Mouse (Mus musculus) embryo, embryonic 10.5 days (tissue): ENCODE data around the gene Zmiz2.
A peak's percentile ranks its signal among the peaks of the same experiment; 100 is the strongest.
"Not testable (repeated sequence)": the region's sequence is repeated elsewhere in the genome, so short reads cannot be mapped to it uniquely, and the experiment has no call there.

Experiments used
- DNase-seq: peaks from one replicate; pipeline ENCODE4 v3.0.0-alpha.2; 2015; ENCODE audit warnings: low spot score

Gene Zmiz2

GRCm38 (mm10) chr11:6398141-6398540, 9.3 kb downstream of the Zmiz2 start:
- DNase-seq = no peak

- DNase-seq = peak; percentile 63
Measured at GRCm38 (mm10) chr11:6402515-6403510, 13.9 kb downstream of the Zmiz2 start.

GRCm38 (mm10) chr11:6403830-6404405, 15.0 kb downstream of the Zmiz2 start:
- DNase-seq = no peak

GRCm38 (mm10) chr11:6404699-6405566, 16.1 kb downstream of the Zmiz2 start:
- no peak for DNase-seq

- no peak for DNase-seq
Measured at GRCm38 (mm10) chr11:6405591-6406081, 16.8 kb downstream of the Zmiz2 start.

- peak; percentile 70 for DNase-seq
Measured at GRCm38 (mm10) chr11:6406251-6407161, 17.6 kb downstream of the Zmiz2 start.

GRCm38 (mm10) chr11:6407162-6407621, 18.3 kb downstream of the Zmiz2 start:
- no peak for DNase-seq

- no peak for DNase-seq
Measured at GRCm38 (mm10) chr11:6410050-6410602, 21.3 kb downstream of the Zmiz2 start.

GRCm38 (mm10) chr11:6410755-6411154, 21.9 kb downstream of the Zmiz2 start:
- not testable (repeated sequence) for DNase-seq

GRCm38 (mm10) chr11:6411684-6412083, 22.8 kb downstream of the Zmiz2 start:
- DNase-seq = peak; percentile 88

- DNase-seq = no peak
Measured at GRCm38 (mm10) chr11:6413264-6413663, 24.4 kb downstream of the Zmiz2 start.

- DNase-seq = peak; percentile 64
Measured at GRCm38 (mm10) chr11:6414751-6415550, 26.1 kb downstream of the Zmiz2 start, which contains the start of gene Ppia. TSS of gene Ppia (plus strand) at chr11:6415443.

GRCm38 (mm10) chr11:6415551-6416404, 26.9 kb downstream of the Zmiz2 start:
- DNase-seq = peak; percentile 97

- peak; percentile 82 for DNase-seq
Measured at GRCm38 (mm10) chr11:6416405-6417034, 27.6 kb downstream of the Zmiz2 start.

- DNase-seq = no peak
Measured at GRCm38 (mm10) chr11:6417069-6417468, 28.2 kb downstream of the Zmiz2 start.

- DNase-seq = no peak
Measured at GRCm38 (mm10) chr11:6417490-6417889, 28.6 kb downstream of the Zmiz2 start.

- DNase-seq = no peak
Measured at GRCm38 (mm10) chr11:6418751-6419150, 29.9 kb downstream of the Zmiz2 start.

GRCm38 (mm10) chr11:6419156-6419555, 30.3 kb downstream of the Zmiz2 start:
- peak; percentile 14 for DNase-seq
